Mouse (Mus musculus): ENCODE data around the gene Cped1.

DNA sequence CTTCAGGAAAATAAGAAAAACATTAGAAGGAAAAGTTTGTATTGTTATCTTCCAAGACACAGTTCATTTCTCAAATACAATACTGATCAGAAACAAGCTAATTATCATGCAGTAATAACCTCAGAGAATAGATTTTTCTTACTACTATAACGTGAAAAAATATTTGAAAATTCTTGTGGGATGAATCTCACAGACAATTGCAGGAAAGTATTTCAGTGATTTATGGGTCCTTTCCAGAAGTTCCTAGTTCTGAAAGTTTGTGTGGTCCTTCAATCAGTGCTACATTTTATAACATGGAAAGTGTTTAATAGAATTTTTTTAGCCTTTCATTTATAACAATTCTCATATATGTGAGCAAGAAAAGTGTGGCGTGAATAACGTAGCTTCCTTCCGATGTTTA, 161.5 kb downstream of the Cped1 start:
- TF ChIP-seq ZKSCAN1 (IDR thresholded peaks at IDR 0.05; ENCODE audit: low read depth, low read length) = no peak
- no peak for TF ChIP-seq CTCF (IDR thresholded peaks at IDR 0.05 in 2 of 3, conservative IDR thresholded peaks at IDR 0.05 in 1 of 3; ENCODE audit: control insufficient read depth in 1 of 3, insufficient read depth in 1 of 3, low read depth in 2 of 3, low read length in 3 of 3, poor library complexity in 1 of 3, severe bottlenecking in 1 of 3)
- no peak for TF ChIP-seq POLR2AphosphoS5 (IDR thresholded peaks at IDR 0.05; ENCODE audit: borderline replicate concordance, low read depth, low read length)
- no peak for TF ChIP-seq POLR2A (IDR thresholded peaks at IDR 0.05; ENCODE audit: control insufficient read depth in 1 of 2, insufficient read depth in 1 of 2, low read depth in 1 of 2, low read length in 2 of 2, poor library complexity in 1 of 2)
- TF ChIP-seq MAFK (IDR thresholded peaks at IDR 0.05; ENCODE audit: borderline replicate concordance, low read depth, low read length) = no peak
- no peak for TF ChIP-seq KAT2A (conservative IDR thresholded peaks at IDR 0.05; ENCODE audit: low read depth, low read length)
- no peak for TF ChIP-seq NRF1 (IDR thresholded peaks at IDR 0.05; ENCODE audit: insufficient read depth, low read depth, low read length, poor library complexity, severe bottlenecking)
- TF ChIP-seq POLR2AphosphoS2 (IDR thresholded peaks at IDR 0.05; ENCODE audit: low read length) = no peak
- no peak for TF ChIP-seq NELFE (IDR thresholded peaks at IDR 0.05; ENCODE audit: low read depth, low read length)
- TF ChIP-seq ZMIZ1 (IDR thresholded peaks at IDR 0.05; ENCODE audit: low read depth, low read length) = no peak
